Mouse (Mus musculus) embryonic facial prominence, embryonic 11.5 days (tissue): ENCODE results near the gene Amh. TPM values are rescaled to one million over a fixed set of nuclear protein-coding genes. Genes with fewer than 3 reads are reported as not detected.
A peak's percentile ranks its signal among the peaks of the same experiment; 100 is the strongest.

ENCODE experiments used
- ATAC-seq: fragments of 200-750 bp; cut with Nextera tagmentation; replicated peaks from 2 replicates; pipeline ENCODE4 v1.8.0; 2017; ENCODE audit warnings: low read depth; ENCODE audit not compliant: insufficient number of reproducible peaks, low FRiP score, low TSS enrichment
- DNase-seq: peaks from one replicate; pipeline ENCODE4 v3.0.0-alpha.2; 2015; ENCODE audit warnings: low spot score
- H3K27ac ChIP-seq: fragments of 300-500 bp; sonication (generic); replicated peaks from 2 replicates; pipeline ENCODE4 v1.5.1; 2014; ENCODE audit warnings: mild to moderate bottlenecking, low read depth, low read length, control low read depth
- H3K27me3 ChIP-seq: fragments of 300-500 bp; sonication (generic); 2 replicates; pipeline ENCODE4 v1.6.1; 2014; ENCODE audit warnings: mild to moderate bottlenecking, low read length, moderate library complexity, mixed read lengths; ENCODE audit not compliant: control insufficient read depth, insufficient read depth
- H3K36me3 ChIP-seq: fragments of 300-500 bp; sonication (generic); replicated peaks from 2 replicates; pipeline ENCODE4 v1.6.1; 2014; ENCODE audit warnings: low read depth, mild to moderate bottlenecking, low read length, moderate library complexity, mixed read lengths; ENCODE audit not compliant: control insufficient read depth, insufficient read depth
- H3K4me1 ChIP-seq: fragments of 300-500 bp; sonication (generic); 2 replicates; pipeline ENCODE4 v1.6.1; 2014; ENCODE audit warnings: low read length, mixed read lengths; ENCODE audit not compliant: control insufficient read depth, insufficient read depth
- H3K4me2 ChIP-seq: fragments of 300-500 bp; sonication (generic); 2 replicates; pipeline ENCODE4 v1.6.1; 2014; ENCODE audit warnings: low read depth, mild to moderate bottlenecking, control low read depth, low read length, moderate library complexity
- H3K4me3 ChIP-seq: fragments of 300-500 bp; sonication (generic); 2 replicates; pipeline ENCODE4 v1.5.1; 2014; ENCODE audit warnings: low read depth, low read length, control low read depth
- H3K9ac ChIP-seq: fragments of 300-500 bp; sonication (generic); replicated peaks from 2 replicates; pipeline ENCODE4 v1.6.1; 2014; ENCODE audit warnings: mild to moderate bottlenecking, control low read depth, low read length
- H3K9me3 ChIP-seq: fragments of 300-500 bp; sonication (generic); replicated peaks from 2 replicates; pipeline ENCODE4 v1.6.1; 2016; ENCODE audit warnings: mild to moderate bottlenecking, low read length, inconsistent platforms, mixed read lengths; ENCODE audit not compliant: control insufficient read depth
- WGBS: fragments of 180-500 bp; shearing (Covaris S2); extraction: QIAGEN DNeasy Blood & Tissue Kit; methylation state at CpG from one replicate; pipeline ENCODE4 v1.1.7; 2014; 5-methylcytosine and 5-hydroxymethylcytosine counted together
- polyA plus RNA-seq: library from polyadenylated mRNA; unstranded; fragments of >200 nt; fragmentation: Nextera tagmentation; extraction: Ambion mirVana; gene quantifications from 2 replicates; pipeline ENCODE4 v1.2.1, GENCODE M21; 2014

Amh gene
- polyA plus RNA-seq, 1 experiment from 2014 or later, result not detected

GRCm38 (mm10) chr10:80805322-80805721 lies 279 bp downstream of the Amh start:
- Histone ChIP-seq H3K27ac (no peak overlapping the region), H3K4me1 (peaks cover 11% of the 10 kb centered on the region), H3K4me3 (no peak overlapping the region), H3K27me3 (peaks cover 5% of the 10 kb centered on the region), H3K36me3 (peaks cover 20% of the 10 kb centered on the region), H3K9me3 (no peaks in the 10 kb centered on the region), H3K4me2 (no peak overlapping the region), H3K9ac (no peak overlapping the region)
- DNase-seq (no peak), ATAC-seq (no peak)
- WGBS, result 78% methylated on average over 5 of the region's 5 CpGs

GRCm38 (mm10) chr10:80805925-80806324 lies 882 bp downstream of the Amh start:
- Histone ChIP-seq H3K9ac (no peak overlapping the region), H3K4me1 (peaks cover 11% of the 10 kb centered on the region), H3K4me2 (no peak overlapping the region), H3K36me3 (peaks cover 20% of the 10 kb centered on the region), H3K27ac (no peak overlapping the region), H3K27me3 (peaks cover 5% of the 10 kb centered on the region), H3K4me3 (no peak overlapping the region), H3K9me3 (no peaks in the 10 kb centered on the region)
- DNase-seq (peak; percentile 74), ATAC-seq (peak; percentile 13; the same call in 1 of the 2 replicates)
- WGBS, result 20% methylated on average over 3 of the region's 3 CpGs

- no peak overlapping the region for H3K27ac ChIP-seq
- H3K4me3 ChIP-seq, result peak overlapping the region; percentile 44
- ATAC-seq (no peak; the same call in 1 of the 2 replicates), DNase-seq (no peak)
- 43% methylated on average over 34 of the region's 34 CpGs for WGBS
- H3K36me3 ChIP-seq, result peaks cover 20% of the 10 kb centered on the region
- no peaks in the 10 kb centered on the region for H3K9me3 ChIP-seq
- H3K27me3 ChIP-seq, result peaks cover 5% of the 10 kb centered on the region
- H3K4me1 ChIP-seq, result peaks cover 11% of the 10 kb centered on the region
- peak overlapping the region; percentile 74 for H3K9ac ChIP-seq
- H3K4me2 ChIP-seq, result peak overlapping the region; percentile 99
These were observed 1.5 kb downstream of the Amh start for GRCm38 (mm10) chr10:80806341-80807056.

GRCm38 (mm10) chr10:80807057-80807627 lies 2.1 kb downstream of the Amh start:
- Histone ChIP-seq H3K9ac (peak overlapping the region; percentile 74), H3K36me3 (peaks cover 17% of the 10 kb centered on the region), H3K4me1 (peaks cover 11% of the 10 kb centered on the region), H3K27me3 (peaks cover 5% of the 10 kb centered on the region), H3K4me3 (peak overlapping the region; percentile 44), H3K27ac (0 out of 2 replicates have a peak overlapping the region, but pooled peaks have one; percentile 13), H3K4me2 (peak overlapping the region; percentile 99), H3K9me3 (no peaks in the 10 kb centered on the region)
- ATAC-seq (peak; percentile 51), DNase-seq (peak; percentile 82)
- WGBS, result under 1% methylated on average over 55 of the region's 58 CpGs

GRCm38 (mm10) chr10:80808099-80808984 lies 3.3 kb downstream of the Amh start:
- DNase-seq, result peak; percentile 32
- H3K4me1 ChIP-seq, result peaks cover 11% of the 10 kb centered on the region
- no peak for ATAC-seq
- H3K4me3 ChIP-seq, result no peak overlapping the region; the same call in 1 of the 2 replicates
- H3K27ac ChIP-seq, result no peak overlapping the region
- peaks cover 5% of the 10 kb centered on the region for H3K27me3 ChIP-seq
- peak overlapping the region; percentile 39 for H3K9ac ChIP-seq
- peaks cover 10% of the 10 kb centered on the region for H3K36me3 ChIP-seq
- 15% methylated on average over 40 of the region's 40 CpGs for WGBS
- peak overlapping the region; percentile 22; the same call in 1 of the 2 replicates for H3K4me2 ChIP-seq
- H3K9me3 ChIP-seq, result no peaks in the 10 kb centered on the region

GRCm38 (mm10) chr10:80808985-80809632 lies 4.1 kb downstream of the Amh start:
- H3K27me3 ChIP-seq, result peaks cover 5% of the 10 kb centered on the region
- H3K27ac ChIP-seq, result no peak overlapping the region
- H3K4me3 ChIP-seq, result peak overlapping the region; percentile 11; the same call in 1 of the 2 replicates

GRCm38 (mm10) chr10:80810084-80810483 lies 5.0 kb downstream of the Amh start:
- WGBS, result 3% methylated on average over 20 of the region's 20 CpGs
- H3K27ac ChIP-seq, result no peak overlapping the region
- no peak for ATAC-seq
- no peak for DNase-seq
- peaks cover 5% of the 10 kb centered on the region for H3K27me3 ChIP-seq
- H3K9me3 ChIP-seq, result no peaks in the 10 kb centered on the region
- H3K4me2 ChIP-seq, result 0 out of 2 replicates have a peak overlapping the region, but pooled peaks have one; percentile 0
- H3K36me3 ChIP-seq, result no peaks in the 10 kb centered on the region
- H3K4me1 ChIP-seq, result peaks cover 11% of the 10 kb centered on the region
- no peak overlapping the region for H3K9ac ChIP-seq
- no peak overlapping the region for H3K4me3 ChIP-seq

More at GRCm38 (mm10) chr10:80808985-80809632, 4.1 kb downstream of the Amh start:
- WGBS, result 4% methylated on average over 18 of the region's 18 CpGs
- H3K9ac ChIP-seq, result peak overlapping the region; percentile 39
- H3K9me3 ChIP-seq, result no peaks in the 10 kb centered on the region
- peaks cover 11% of the 10 kb centered on the region for H3K4me1 ChIP-seq
- H3K36me3 ChIP-seq, result peaks cover 4% of the 10 kb centered on the region
- ATAC-seq (no peak), DNase-seq (peak; percentile 22)
- peak overlapping the region; percentile 22; the same call in 1 of the 2 replicates for H3K4me2 ChIP-seq
